Mouse (Mus musculus) CH12.LX (cell line): ENCODE results near the gene Cenpu. TPM values are rescaled to one million over a fixed set of nuclear protein-coding genes. Genes with fewer than 3 reads are reported as not detected.

Experiments used
- DNase-seq: peaks from one replicate; pipeline ENCODE4 v3.0.0-alpha.2; 2013; ENCODE audit errors: extremely low read depth
- H3K27ac ChIP-seq: 2 replicates; pipeline ENCODE4 v1.5.1; 2012; ENCODE audit warnings: low read depth, mild to moderate bottlenecking, control low read depth, moderate library complexity; ENCODE audit not compliant: insufficient read depth
- H3K27me3 ChIP-seq: replicated peaks from 2 replicates; pipeline ENCODE3; 2012; ENCODE audit warnings: inconsistent platforms
- H3K36me3 ChIP-seq, 2 experiments: replicated peaks in 1 of 2; 2 replicates each; pipeline versions ENCODE3 to v1.6.1; 2012; ENCODE audit warnings: inconsistent platforms in 1 of 2, low read length in 1 of 2, mild to moderate bottlenecking in 1 of 2, mixed read lengths in 1 of 2, moderate library complexity in 1 of 2; ENCODE audit not compliant: control insufficient read depth in 1 of 2, insufficient read depth in 1 of 2
- H3K4me1 ChIP-seq, 2 experiments: 2 replicates each; pipeline ENCODE4 v1.6.1; 2012; ENCODE audit warnings: inconsistent platforms in 1 of 2, moderate library complexity in 1 of 2; ENCODE audit not compliant: insufficient read depth in 2 of 2, control insufficient read depth in 1 of 2
- H3K4me2 ChIP-seq: 2 replicates; pipeline ENCODE4 v1.6.1; 2012; ENCODE audit warnings: low read depth, mild to moderate bottlenecking, control low read depth; ENCODE audit not compliant: poor library complexity, insufficient read depth, severe bottlenecking
- H3K4me3 ChIP-seq, 3 experiments: fragments of 150-350 bp in 1 of 3; sonication (generic) in 1 of 3; replicated peaks in 1 of 3; 2 replicates each; pipeline versions ENCODE3 to v1.5.1; 2011 to 2012; ENCODE audit warnings: low read depth in 2 of 3, low read length in 2 of 3, mild to moderate bottlenecking in 2 of 3, moderate library complexity in 2 of 3, control low read depth in 1 of 3, improper control_type of control experiment in 1 of 3, inconsistent platforms in 1 of 3, mixed read lengths in 1 of 3; ENCODE audit not compliant: poor library complexity in 1 of 3
- H3K79me2 ChIP-seq: replicated peaks from 2 replicates; pipeline ENCODE4 v1.6.1; 2012; ENCODE audit warnings: mild to moderate bottlenecking, moderate library complexity; ENCODE audit not compliant: control insufficient read depth, poor library complexity, insufficient read depth, severe bottlenecking; ENCODE audit errors: extremely low read depth
- H3K9ac ChIP-seq: 2 replicates; pipeline ENCODE4 v1.6.1; 2012; ENCODE audit warnings: low read depth, mild to moderate bottlenecking, control low read depth, moderate library complexity; ENCODE audit not compliant: insufficient read depth
- H3K9me3 ChIP-seq: replicated peaks from 2 replicates; pipeline ENCODE3; 2012; ENCODE audit warnings: low read length, inconsistent platforms, mixed read lengths
- CTCF ChIP-seq, 2 experiments: IDR thresholded peaks in 1 of 2; conservative IDR thresholded peaks in 1 of 2; 2 replicates each; pipeline ENCODE4 v1.5.1; 2011 to 2012; ENCODE audit warnings: low read depth in 2 of 2, low read length in 2 of 2, improper control_type of control experiment in 1 of 2, inconsistent platforms in 1 of 2, mild to moderate bottlenecking in 1 of 2, moderate library complexity in 1 of 2
- ETS1 ChIP-seq: conservative IDR thresholded peaks from 2 replicates; pipeline ENCODE4 v1.6.1; 2012; ENCODE audit warnings: low read depth, mild to moderate bottlenecking, inconsistent platforms, low read length, improper control_type of control experiment, moderate library complexity
- GABPA ChIP-seq: IDR thresholded peaks from 2 replicates; pipeline ENCODE4 v1.6.1; 2012; ENCODE audit warnings: low read depth, low read length, improper control_type of control experiment, inconsistent platforms; ENCODE audit not compliant: insufficient replicate concordance
- HCFC1 ChIP-seq: IDR thresholded peaks from 2 replicates; pipeline ENCODE4 v1.6.1; 2012; ENCODE audit warnings: low read depth, mild to moderate bottlenecking, inconsistent platforms, low read length, improper control_type of control experiment
- IRF4 ChIP-seq: IDR thresholded peaks from 2 replicates; pipeline ENCODE4 v1.6.1; 2014; ENCODE audit warnings: low read depth, mild to moderate bottlenecking, inconsistent platforms, low read length, improper control_type of control experiment
- JUN ChIP-seq: IDR thresholded peaks from 2 replicates; pipeline ENCODE4 v1.6.1; 2011; ENCODE audit warnings: low read depth, mild to moderate bottlenecking, low read length, improper control_type of control experiment, moderate library complexity; ENCODE audit not compliant: insufficient read depth
- KAT2A ChIP-seq: IDR thresholded peaks from 2 replicates; pipeline ENCODE4 v1.6.1; 2012; ENCODE audit warnings: low read length, improper control_type of control experiment, inconsistent platforms; ENCODE audit not compliant: insufficient replicate concordance
- MAX ChIP-seq: IDR thresholded peaks from 2 replicates; pipeline ENCODE4 v1.6.1; 2011; ENCODE audit warnings: low read length, improper control_type of control experiment
- MAZ ChIP-seq: IDR thresholded peaks from 2 replicates; pipeline ENCODE4 v1.6.1; 2012; ENCODE audit warnings: low read depth, mild to moderate bottlenecking, inconsistent platforms, low read length, improper control_type of control experiment, moderate library complexity
- MEF2A ChIP-seq: IDR thresholded peaks from 2 replicates; pipeline ENCODE4 v1.6.1; 2014; ENCODE audit warnings: low read depth, mild to moderate bottlenecking, inconsistent platforms, low read length, improper control_type of control experiment, borderline replicate concordance
- MYC ChIP-seq: IDR thresholded peaks from 2 replicates; pipeline ENCODE4 v1.6.1; 2011; ENCODE audit warnings: low read depth, mild to moderate bottlenecking, improper control_type of control experiment, low read length
- NELFE ChIP-seq: IDR thresholded peaks from 2 replicates; pipeline ENCODE4 v1.6.1; 2011; ENCODE audit warnings: low read depth, low read length, improper control_type of control experiment
- PAX5 ChIP-seq: IDR thresholded peaks from 2 replicates; pipeline ENCODE4 v1.6.1; 2012; ENCODE audit warnings: low read length, inconsistent platforms, mixed read lengths
- POLR2A ChIP-seq: IDR thresholded peaks from 2 replicates; pipeline ENCODE4 v1.6.1; 2011; ENCODE audit warnings: low read depth, mild to moderate bottlenecking, improper control_type of control experiment, low read length
- RAD21 ChIP-seq: IDR thresholded peaks from 2 replicates; pipeline ENCODE4 v1.6.1; 2011; ENCODE audit warnings: low read depth, mild to moderate bottlenecking, low read length, improper control_type of control experiment, moderate library complexity
- SMC3 ChIP-seq: IDR thresholded peaks from 2 replicates; pipeline ENCODE4 v1.6.1; 2011; ENCODE audit warnings: low read depth, low read length, improper control_type of control experiment
- TBP ChIP-seq: conservative IDR thresholded peaks from 2 replicates; pipeline ENCODE4 v1.6.1; 2011; ENCODE audit warnings: low read depth, low read length, improper control_type of control experiment
- TCF12 ChIP-seq: IDR thresholded peaks from 2 replicates; pipeline ENCODE4 v1.6.1; 2014; ENCODE audit warnings: low read depth, mild to moderate bottlenecking, inconsistent platforms, low read length, improper control_type of control experiment
- USF1 ChIP-seq: IDR thresholded peaks from 2 replicates; pipeline ENCODE4 v1.6.1; 2014; ENCODE audit warnings: low read depth, mild to moderate bottlenecking, inconsistent platforms, low read length, improper control_type of control experiment
- ZC3H11A ChIP-seq: IDR thresholded peaks from 2 replicates; pipeline ENCODE4 v1.6.1; 2012; ENCODE audit warnings: low read depth, mild to moderate bottlenecking, inconsistent platforms, low read length, improper control_type of control experiment
- ZNF384 ChIP-seq: IDR thresholded peaks from 2 replicates; pipeline ENCODE4 v1.6.1; 2012; ENCODE audit warnings: low read depth, low read length, improper control_type of control experiment, inconsistent platforms
- dilution Hi-C: fragments of 300-500 bp; cut with MboI; formaldehyde crosslinking; loops from 2 replicates; pipeline ENCODE4 v1.14.3; 2020; ENCODE audit warnings: low sequenced_read_pairs; ENCODE audit not compliant: extremely low pct_unique_long_range_greater_than_20kb, extremely low pct_ligation_motif_present
- in situ Hi-C: fragments of 300-500 bp; cut with MboI; formaldehyde crosslinking; loops from 3 replicates; pipeline ENCODE4 v1.14.3; 2019; ENCODE audit warnings: low sequenced_read_pairs, low pct_ligation_motif_present, low pct_unique_long_range_greater_than_20kb, mixed read lengths
- polyA plus RNA-seq: library from polyadenylated mRNA; unstranded; fragments of >175 nt; gene quantifications from 2 replicates; pipeline ENCODE4 v1.2.1, GENCODE M21; 2012; ENCODE audit warnings: low read depth; ENCODE audit not compliant: insufficient read length
- total RNA-seq, 2 experiments: library from RNA; depleted of rRNA; stranded (reverse); fragments of 300-350 nt in 1 of 2; fragments of >200 nt in 1 of 2; gene quantifications; 2 replicates each; pipeline ENCODE4 v1.2.3; 2012 to 2014

The Cenpu gene
- total and polyA plus RNA-seq, 3 experiments: 7.8 to 27.7 (median 26.8) TPM

DNA sequence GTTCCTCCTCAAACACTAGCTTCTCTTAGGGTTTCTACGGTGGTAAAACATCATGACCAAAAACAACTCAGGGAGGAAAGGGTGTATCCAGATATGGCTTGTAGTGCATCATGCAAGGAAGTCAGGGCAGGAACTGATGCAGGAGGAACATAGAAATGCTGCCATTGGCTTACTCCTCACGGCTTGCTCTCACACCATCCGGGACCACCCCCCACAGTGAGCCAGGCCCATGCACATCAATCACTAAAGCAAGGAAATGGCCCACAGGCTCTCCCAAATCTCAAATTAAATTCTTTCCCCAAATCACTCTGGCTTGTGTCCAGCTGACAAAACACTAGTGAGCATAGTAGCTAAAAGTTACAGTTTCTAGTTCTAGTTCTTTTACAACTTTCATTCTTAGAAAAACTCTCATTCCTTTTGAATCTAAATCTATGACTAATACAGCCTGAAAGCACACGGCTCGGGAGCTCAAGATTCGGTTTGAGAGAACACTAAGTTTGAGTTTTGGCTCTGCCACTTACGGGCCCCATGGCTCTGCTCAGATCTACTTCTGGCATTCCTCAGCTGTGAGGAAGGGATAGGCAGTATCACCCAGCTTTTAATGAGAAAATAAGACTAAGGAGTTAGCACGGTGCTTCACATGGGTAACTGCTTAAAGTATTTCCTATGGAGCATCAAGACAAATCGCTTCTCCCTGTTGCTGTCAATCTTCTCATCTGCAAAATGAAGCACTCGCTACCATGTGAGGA lies 49.3 kb downstream of the Cenpu start:
- no peak overlapping the region for H3K4me3 ChIP-seq
- H3K36me3 ChIP-seq: peaks cover 24 to 64% of the 10 kb centered on the region in 2 experiments

DNA sequence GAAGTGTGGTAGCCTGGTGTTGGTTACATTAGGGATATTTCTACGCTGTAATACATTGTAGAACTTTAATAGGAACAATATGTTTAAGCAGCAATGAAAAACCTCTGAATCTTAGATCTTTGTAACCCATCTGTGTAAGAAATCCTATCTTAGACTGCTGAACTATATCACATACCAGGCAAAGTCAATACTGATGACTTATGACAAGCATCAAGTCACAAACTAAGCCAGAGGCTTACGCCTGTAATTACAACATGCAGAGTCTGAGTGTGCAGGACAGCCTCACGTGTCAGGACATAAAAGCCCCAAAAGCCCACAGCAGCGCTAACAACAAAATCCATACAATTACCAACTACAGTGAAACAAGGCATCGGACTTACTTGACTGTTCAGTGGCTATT lies 51.8 kb downstream of the Cenpu start:
- in situ Hi-C loops: no loop called here
- H3K9ac ChIP-seq: no peak overlapping the region
- H3K9me3 ChIP-seq: no peaks in the 10 kb centered on the region
- no peaks in the 10 kb centered on the region for H3K4me1 ChIP-seq
- H3K4me3 ChIP-seq: no peak overlapping the region
- DNase-seq: no peak
- H3K36me3 ChIP-seq: peaks cover 28 to 65% of the 10 kb centered on the region in 2 experiments
- H3K27me3 ChIP-seq: no peaks in the 10 kb centered on the region
- TF ChIP-seq POLR2A (no peak), ETS1 (no peak), SMC3 (no peak), HCFC1 (no peak)
- dilution Hi-C loops: no loop called here
- H3K4me2 ChIP-seq: no peak overlapping the region
- no peaks in the 10 kb centered on the region for H3K79me2 ChIP-seq
- no peak overlapping the region for H3K27ac ChIP-seq

More for the DNA sequence above, 49.3 kb downstream of the Cenpu start:
- H3K4me2 ChIP-seq: no peak overlapping the region
- no peak for DNase-seq
- TF ChIP-seq TBP (no peak), USF1 (no peak), KAT2A (no peak), MYC (no peak), RAD21 (no peak), CTCF (conservative IDR thresholded peaks at IDR 0.05 in 1 of 2, IDR thresholded peaks at IDR 0.05 in 1 of 2; ENCODE audit: low read depth in 2 of 2, low read length in 2 of 2) (no peak), GABPA (no peak), MAZ (no peak), ZNF384 (no peak), MAX (no peak), JUN (no peak), HCFC1 (no peak), ETS1 (no peak), MEF2A (no peak), IRF4 (no peak), TCF12 (no peak), ZC3H11A (no peak), NELFE (no peak), PAX5 (no peak)
- dilution Hi-C loops (no loop called here), in situ Hi-C loops (no loop called here)
- H3K4me1 ChIP-seq: peaks cover 3 to 6% of the 10 kb centered on the region in 2 experiments; a peak in 2 of 4 replicates
- no peak overlapping the region for H3K27ac ChIP-seq
- H3K9me3 ChIP-seq: no peaks in the 10 kb centered on the region
- H3K27me3 ChIP-seq: no peaks in the 10 kb centered on the region
- no peaks in the 10 kb centered on the region for H3K79me2 ChIP-seq
- H3K9ac ChIP-seq: no peak overlapping the region
